Mouse (Mus musculus): ENCODE measurements around the gene Cep170b.

Gene Cep170b

GRCm38 (mm10) chr12:112764141-112764540 is 43.9 kb downstream of the Cep170b start:
- DNase-seq (ENCODE audit: low spot score), result peak; percentile 13

- no peak for DNase-seq (ENCODE audit: low spot score)
Measured at GRCm38 (mm10) chr12:112764991-112765390, 44.7 kb downstream of the Cep170b start.

GRCm38 (mm10) chr12:112766586-112766985 is 46.3 kb downstream of the Cep170b start:
- DNase-seq (ENCODE audit: low spot score), result no peak

- DNase-seq (ENCODE audit: low spot score), result no peak
Measured at GRCm38 (mm10) chr12:112767036-112767890, 47.0 kb downstream of the Cep170b start.

- DNase-seq (ENCODE audit: low spot score), result no peak
Measured at GRCm38 (mm10) chr12:112768166-112768565, 47.9 kb downstream of the Cep170b start.

GRCm38 (mm10) chr12:112769031-112769430 is 48.8 kb downstream of the Cep170b start:
- peak; percentile 65 for DNase-seq (ENCODE audit: low spot score)

- DNase-seq (ENCODE audit: low spot score), result no peak
Measured at GRCm38 (mm10) chr12:112769751-112770150, 49.5 kb downstream of the Cep170b start.

- DNase-seq (ENCODE audit: low spot score), result no peak
Measured at GRCm38 (mm10) chr12:112770396-112770795, 50.1 kb downstream of the Cep170b start.

- no peak for DNase-seq (ENCODE audit: low spot score)
Measured at GRCm38 (mm10) chr12:112772306-112772705, 52.1 kb downstream of the Cep170b start.

GRCm38 (mm10) chr12:112773366-112773765 is 53.1 kb downstream of the Cep170b start:
- no peak for DNase-seq (ENCODE audit: low spot score)

GRCm38 (mm10) chr12:112774026-112774425 is 53.8 kb downstream of the Cep170b start:
- no peak for DNase-seq (ENCODE audit: low spot score)

- DNase-seq (ENCODE audit: low spot score), result no peak
Measured at GRCm38 (mm10) chr12:112774481-112774880, 54.2 kb downstream of the Cep170b start.

GRCm38 (mm10) chr12:112791026-112791425 is 70.8 kb downstream of the Cep170b start:
- no peak for DNase-seq (ENCODE audit: low spot score)

GRCm38 (mm10) chr12:112793601-112794355 is 73.5 kb downstream of the Cep170b start:
- DNase-seq (ENCODE audit: low spot score), result peak; percentile 62

- DNase-seq (ENCODE audit: low spot score), result no peak
Measured at GRCm38 (mm10) chr12:112794356-112794816, 74.1 kb downstream of the Cep170b start.

GRCm38 (mm10) chr12:112794998-112795397 is 74.7 kb downstream of the Cep170b start:
- no peak for DNase-seq (ENCODE audit: low spot score)

GRCm38 (mm10) chr12:112795466-112796104 is 75.3 kb downstream of the Cep170b start:
- peak; percentile 47 for DNase-seq (ENCODE audit: low spot score)

All from adipocyte (in vitro differentiated cells).